Mouse (Mus musculus): ENCODE data around the gene Kat6b. TPM values are rescaled to one million over a fixed set of nuclear protein-coding genes. Genes with fewer than 3 reads are reported as not detected.
A peak's percentile ranks its signal among the peaks of the same experiment; 100 is the strongest.

Kat6b gene
- total and polyA plus RNA-seq, 3 experiments = 2.3 to 10.9 (median 8.0) TPM

DNA sequence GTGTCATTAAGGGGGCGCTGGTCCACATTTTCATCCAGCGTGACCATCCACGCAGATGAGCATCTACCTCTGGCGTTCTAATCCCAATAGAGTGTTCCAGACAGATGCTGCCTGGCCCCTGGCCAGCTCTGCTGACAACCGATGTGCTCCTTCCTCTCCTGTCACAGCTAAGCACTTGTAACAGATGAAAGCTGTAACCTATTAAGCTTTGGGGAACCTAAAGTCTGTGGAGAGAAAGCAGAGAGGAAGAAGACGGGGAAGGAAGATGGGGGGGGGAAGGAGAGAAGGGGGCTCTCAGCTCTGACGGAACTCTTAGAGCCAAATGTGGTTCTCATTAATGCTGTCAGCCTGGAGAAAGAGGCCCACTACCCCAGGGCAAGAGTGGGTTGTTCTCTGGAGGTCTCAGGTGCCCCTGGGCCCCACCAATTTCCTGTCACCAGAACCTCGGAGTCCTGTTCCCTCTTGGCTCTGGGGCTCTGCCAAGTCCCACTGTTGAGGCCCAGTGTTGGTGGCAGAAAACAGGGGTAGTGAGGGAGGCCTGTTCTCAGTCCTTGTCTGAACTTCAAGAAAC lies 198.5 kb downstream of the Kat6b start:
- dilution Hi-C loops (cut with MboI; ENCODE audit: extremely low pct_ligation_motif_present, extremely low pct_unique_long_range_greater_than_20kb, low sequenced_read_pairs) = no loop called here
- Histone ChIP-seq H3K4me3 (replicated peaks in 1 of 3; ENCODE audit: low read depth in 2 of 3, low read length in 2 of 3, poor library complexity in 1 of 3) (no peak overlapping the region), H3K4me1 (ENCODE audit: control insufficient read depth in 1 of 2, insufficient read depth in 2 of 2) (peaks cover 3 to 27% of the 10 kb centered on the region in 2 experiments; a peak in 3 of 4 replicates), H3K36me3 (replicated peaks in 1 of 2; ENCODE audit: control insufficient read depth in 1 of 2, insufficient read depth in 1 of 2, low read length in 1 of 2) (no peaks in the 10 kb centered on the region), H3K27ac (ENCODE audit: insufficient read depth, low read depth) (no peak overlapping the region), H3K9me3 (replicated peaks; ENCODE audit: low read length) (no peaks in the 10 kb centered on the region), H3K4me2 (ENCODE audit: insufficient read depth, low read depth, poor library complexity, severe bottlenecking) (no peak overlapping the region), H3K79me2 (replicated peaks; ENCODE audit: control insufficient read depth, extremely low read depth, insufficient read depth, poor library complexity, severe bottlenecking) (no peaks in the 10 kb centered on the region), H3K27me3 (replicated peaks) (no peaks in the 10 kb centered on the region), H3K9ac (ENCODE audit: insufficient read depth, low read depth) (no peak overlapping the region)
- TF ChIP-seq ZKSCAN1 (IDR thresholded peaks at IDR 0.05; ENCODE audit: borderline replicate concordance, low read depth, low read length) (no peak), KAT2A (IDR thresholded peaks at IDR 0.05; ENCODE audit: insufficient replicate concordance, low read length) (no peak), NELFE (IDR thresholded peaks at IDR 0.05; ENCODE audit: low read depth, low read length) (no peak), MYC (IDR thresholded peaks at IDR 0.05; ENCODE audit: low read depth, low read length) (no peak), SIN3A (IDR thresholded peaks at IDR 0.05; ENCODE audit: low read length) (no peak), E2F4 (IDR thresholded peaks at IDR 0.05; ENCODE audit: insufficient replicate concordance, low read depth, low read length) (no peak), TBP (conservative IDR thresholded peaks at IDR 0.05; ENCODE audit: low read depth, low read length) (no peak), GABPA (IDR thresholded peaks at IDR 0.05; ENCODE audit: insufficient replicate concordance, low read depth, low read length) (no peak), MXI1 (IDR thresholded peaks at IDR 0.05; ENCODE audit: low read depth, low read length) (no peak), ZNF384 (IDR thresholded peaks at IDR 0.05; ENCODE audit: low read depth, low read length) (no peak), HCFC1 (IDR thresholded peaks at IDR 0.05; ENCODE audit: low read depth, low read length) (no peak), MAZ (IDR thresholded peaks at IDR 0.05; ENCODE audit: low read depth, low read length) (no peak), POLR2A (IDR thresholded peaks at IDR 0.05; ENCODE audit: low read depth, low read length) (no peak), JUND (conservative IDR thresholded peaks at IDR 0.05; ENCODE audit: low read depth, low read length) (no peak), NRF1 (IDR thresholded peaks at IDR 0.05; ENCODE audit: low read depth, low read length) (no peak), RCOR1 (conservative IDR thresholded peaks at IDR 0.05; ENCODE audit: low read depth, low read length) (no peak), ZC3H11A (IDR thresholded peaks at IDR 0.05; ENCODE audit: low read depth, low read length) (no peak), CHD1 (IDR thresholded peaks at IDR 0.05; ENCODE audit: low read depth, low read length) (no peak), POLR2AphosphoS2 (IDR thresholded peaks at IDR 0.05; ENCODE audit: low read depth, low read length) (no peak)
- no peak for DNase-seq (ENCODE audit: extremely low read depth)
- in situ Hi-C loops (cut with MboI; ENCODE audit: low pct_ligation_motif_present, low pct_unique_long_range_greater_than_20kb, low sequenced_read_pairs) = no loop called here

DNA sequence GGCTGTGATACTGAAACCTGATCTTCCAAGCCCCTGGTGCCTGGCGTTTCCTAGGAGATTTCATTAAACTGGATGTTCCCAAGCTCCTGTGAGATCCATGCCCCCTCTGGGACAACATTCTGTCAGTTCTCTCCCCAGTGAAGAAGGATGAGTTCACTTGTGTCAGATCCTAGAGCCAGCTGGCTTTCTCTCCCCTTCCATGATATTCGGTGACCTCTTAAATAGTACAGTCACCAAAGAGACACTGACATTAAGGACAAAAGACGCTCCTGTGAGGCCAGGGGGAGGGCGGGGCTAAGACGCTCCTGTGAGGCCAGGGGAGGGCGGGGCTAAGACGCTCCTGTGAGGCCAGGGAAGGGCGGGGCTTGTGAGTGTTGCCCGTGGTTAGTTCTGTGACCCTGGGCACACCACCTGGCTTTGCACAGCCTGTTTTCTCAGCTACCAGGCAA lies 201.5 kb downstream of the Kat6b start:
- in situ Hi-C loops (cut with MboI; ENCODE audit: low pct_ligation_motif_present, low pct_unique_long_range_greater_than_20kb, low sequenced_read_pairs) = no loop called here

More for the DNA sequence above, 201.5 kb downstream of the Kat6b start:
- peak overlapping the region; percentile 82 for H3K4me2 ChIP-seq (ENCODE audit: insufficient read depth, low read depth, poor library complexity, severe bottlenecking)
- no peaks in the 10 kb centered on the region for H3K27me3 ChIP-seq (replicated peaks)
- DNase-seq (ENCODE audit: extremely low read depth) = peak; percentile 87
- H3K36me3 ChIP-seq (replicated peaks in 1 of 2; ENCODE audit: control insufficient read depth in 1 of 2, insufficient read depth in 1 of 2, low read length in 1 of 2) = no peaks in the 10 kb centered on the region
- peaks cover 0 to 23% of the 10 kb centered on the region in 2 experiments; a peak in 2 of 4 replicates for H3K4me1 ChIP-seq (ENCODE audit: control insufficient read depth in 1 of 2, insufficient read depth in 2 of 2)
- peak overlapping the region in 1 of 3 experiments; percentile 21 for H3K4me3 ChIP-seq (replicated peaks in 1 of 3; ENCODE audit: low read depth in 2 of 3, low read length in 2 of 3, poor library complexity in 1 of 3)
- H3K9me3 ChIP-seq (replicated peaks; ENCODE audit: low read length) = no peaks in the 10 kb centered on the region
- dilution Hi-C loops (cut with MboI; ENCODE audit: extremely low pct_ligation_motif_present, extremely low pct_unique_long_range_greater_than_20kb, low sequenced_read_pairs) = no loop called here
- H3K79me2 ChIP-seq (replicated peaks; ENCODE audit: control insufficient read depth, extremely low read depth, insufficient read depth, poor library complexity, severe bottlenecking) = no peaks in the 10 kb centered on the region
- 0 out of 2 replicates have a peak overlapping the region, but pooled peaks have one; percentile 7 for H3K9ac ChIP-seq (ENCODE audit: insufficient read depth, low read depth)
- H3K27ac ChIP-seq (ENCODE audit: insufficient read depth, low read depth) = no peak overlapping the region
- TF ChIP-seq EP300 (IDR thresholded peaks at IDR 0.05; ENCODE audit: low read length) (no peak), HCFC1 (IDR thresholded peaks at IDR 0.05; ENCODE audit: low read depth, low read length) (no peak), IRF4 (IDR thresholded peaks at IDR 0.05; ENCODE audit: low read depth, low read length) (no peak), ZNF384 (IDR thresholded peaks at IDR 0.05; ENCODE audit: low read depth, low read length) (no peak), CTCF (conservative IDR thresholded peaks at IDR 0.05 in 1 of 2, IDR thresholded peaks at IDR 0.05 in 1 of 2; ENCODE audit: low read depth in 2 of 2, low read length in 2 of 2) (no peak), CHD1 (IDR thresholded peaks at IDR 0.05; ENCODE audit: low read depth, low read length) (no peak), GABPA (IDR thresholded peaks at IDR 0.05; ENCODE audit: insufficient replicate concordance, low read depth, low read length) (no peak), SIN3A (IDR thresholded peaks at IDR 0.05; ENCODE audit: low read length) (no peak), MAX (IDR thresholded peaks at IDR 0.05; ENCODE audit: low read length) (no peak), UBTF (IDR thresholded peaks at IDR 0.05; ENCODE audit: low read depth, low read length) (no peak), USF2 (conservative IDR thresholded peaks at IDR 0.05; ENCODE audit: low read depth, low read length) (no peak), E2F4 (IDR thresholded peaks at IDR 0.05; ENCODE audit: insufficient replicate concordance, low read depth, low read length) (no peak), SMC3 (IDR thresholded peaks at IDR 0.05; ENCODE audit: low read depth, low read length) (no peak), MEF2A (IDR thresholded peaks at IDR 0.05; ENCODE audit: borderline replicate concordance, low read depth, low read length) (no peak), MXI1 (IDR thresholded peaks at IDR 0.05; ENCODE audit: low read depth, low read length) (no peak), BHLHE40 (IDR thresholded peaks at IDR 0.05; ENCODE audit: low read depth, low read length) (no peak)

Data from CH12.LX (cell line).